Mouse (Mus musculus) liver, embryonic 14 days (tissue): Measurements from ENCODE around the gene Cyp2ab1. TPM values are rescaled to one million over a fixed set of nuclear protein-coding genes. Genes with fewer than 3 reads are reported as not detected.

Experiments
- polyA plus RNA-seq: library from polyadenylated mRNA; depleted of rRNA; stranded (reverse); fragments of >200 nt; gene quantifications from 2 replicates; pipeline ENCODE4 v1.2.3, GENCODE M21; 2012; rRNA removed

The Cyp2ab1 gene
- polyA plus RNA-seq: 0.01 TPM in 1 of 2 replicates, not detected in the other

DNA sequence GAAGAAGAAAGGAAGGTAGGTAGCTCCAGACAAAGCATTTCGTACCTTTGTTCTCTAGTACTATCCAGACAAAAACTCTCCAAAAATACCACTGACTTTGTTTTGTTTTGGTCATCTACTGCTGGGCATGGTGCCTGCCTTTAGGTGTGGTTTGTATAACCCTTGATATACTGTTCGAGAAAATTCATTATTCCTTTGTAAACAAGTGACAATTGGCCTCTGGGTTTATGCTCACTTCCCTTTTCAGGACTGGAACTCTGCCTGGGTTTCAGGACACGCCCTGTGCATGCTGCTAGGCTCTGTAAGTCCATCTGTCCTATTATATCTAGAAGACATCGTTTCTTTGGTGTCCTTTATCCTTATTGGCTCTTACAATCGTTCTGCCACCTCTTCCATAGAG, at the start of gene Cyp2ab1:
TSS of gene Cyp2ab1 (minus strand) at position 119 of the 400 bp plus-strand sequence.

DNA sequence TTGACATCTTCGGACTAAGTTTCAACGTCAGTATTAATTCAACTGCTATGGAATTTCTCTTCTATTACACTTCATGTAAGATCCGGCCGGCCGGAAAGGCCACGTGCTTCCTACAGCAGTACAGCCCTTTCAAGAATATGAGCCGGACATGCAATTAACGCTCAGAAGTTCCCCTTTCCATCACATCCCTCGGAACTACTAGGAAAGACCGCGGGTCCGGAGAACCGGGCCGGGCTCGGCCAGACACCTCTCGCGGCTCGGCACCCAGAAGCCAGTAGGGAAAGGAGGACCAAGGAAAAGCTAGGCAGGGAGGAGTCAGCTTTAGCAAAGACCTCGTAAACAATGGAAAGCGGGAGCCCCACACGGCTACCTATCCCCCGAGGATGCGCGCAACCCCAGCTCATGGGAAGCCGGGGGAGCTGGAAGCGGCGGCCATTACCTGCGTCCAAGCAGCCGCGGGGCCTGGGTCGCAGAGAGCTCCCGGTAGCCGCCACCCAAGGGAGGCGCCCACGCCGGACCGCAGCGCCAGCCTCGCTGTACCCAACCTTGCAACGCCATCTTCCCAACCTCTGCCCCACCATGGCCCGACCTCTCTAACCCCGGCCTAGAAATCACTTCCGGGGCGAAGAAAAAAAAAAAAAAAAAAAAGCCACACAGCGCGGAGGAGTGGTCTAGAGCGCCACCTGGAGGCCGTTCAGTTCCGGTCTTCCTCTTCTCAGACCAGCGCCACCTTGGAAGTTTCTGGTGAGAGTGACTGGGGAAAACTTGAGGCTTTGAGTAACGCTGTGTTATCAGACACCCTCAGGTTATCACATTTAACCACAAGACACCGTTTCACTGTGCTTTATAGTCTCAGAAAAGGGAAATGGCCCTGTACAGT, 23.2 kb downstream of the Cyp2ab1 start, which contains the start of gene Parl:
TSS of gene Parl (minus strand) at position 618 of the 880 bp plus-strand sequence.

Other genes with a start within 250 kb of the Cyp2ab1 start
- gene Klhl24, start 227.9 kb downstream of the Cyp2ab1 start, polyA plus RNA-seq: 2.2 TPM in 2 replicates
- gene Yeats2, start 184.3 kb downstream of the Cyp2ab1 start, polyA plus RNA-seq: 6.9 and 8.0 TPM in 2 replicates
- gene Map6d1, start 84.0 kb downstream of the Cyp2ab1 start, polyA plus RNA-seq: 0.01 TPM in 2 replicates
- 19.3 and 22.8 TPM in 2 replicates for gene Parl, start 23.0 kb downstream of the Cyp2ab1 start, polyA plus RNA-seq
- 21.9 and 24.6 TPM in 2 replicates for gene Abcc5, start 101.0 kb upstream of the Cyp2ab1 start, polyA plus RNA-seq
- 23.8 and 28.6 TPM in 2 replicates for gene Eif2b5, start 173.4 kb upstream of the Cyp2ab1 start, polyA plus RNA-seq
- gene Dvl3, start 191.6 kb upstream of the Cyp2ab1 start, polyA plus RNA-seq: 7.1 and 7.5 TPM in 2 replicates
- gene Ap2m1, start 210.1 kb upstream of the Cyp2ab1 start, polyA plus RNA-seq: 241 and 297 TPM in 2 replicates
- gene Abcf3, start 223.2 kb upstream of the Cyp2ab1 start, polyA plus RNA-seq: 14.6 and 15.9 TPM in 2 replicates